Mouse (Mus musculus) lung, embryonic 14.5 days (tissue): ENCODE data around the gene Hsd17b13. TPM values are rescaled to one million over a fixed set of nuclear protein-coding genes. Genes with fewer than 3 reads are reported as not detected.
"Not testable (repeated sequence)": the region's sequence is repeated elsewhere in the genome, so short reads cannot be mapped to it uniquely, and the experiment has no call there.

Source experiments
- ATAC-seq: fragments of 200-750 bp; cut with Nextera tagmentation; 2 replicates; pipeline ENCODE4 v1.8.0; 2017; ENCODE audit warnings: mild to moderate bottlenecking, moderate TSS enrichment, moderate library complexity; ENCODE audit not compliant: insufficient read depth
- DNase-seq: peaks from one replicate; pipeline ENCODE4 v3.0.0-alpha.2; 2015
- H3K27ac ChIP-seq: fragments of 300-500 bp; sonication (generic); 2 replicates; pipeline ENCODE4 v1.5.1; 2014; ENCODE audit warnings: low read depth, mild to moderate bottlenecking, moderate library complexity
- H3K27me3 ChIP-seq: fragments of 300-500 bp; sonication (generic); 2 replicates; pipeline ENCODE4 v1.6.1; 2014; ENCODE audit warnings: low read length, control low read depth; ENCODE audit not compliant: insufficient read depth
- H3K36me3 ChIP-seq: fragments of 300-500 bp; sonication (generic); 2 replicates; pipeline ENCODE4 v1.6.1; 2014; ENCODE audit warnings: control low read depth; ENCODE audit not compliant: insufficient read depth
- H3K4me1 ChIP-seq: fragments of 300-500 bp; sonication (generic); 2 replicates; pipeline ENCODE4 v1.6.1; 2014; ENCODE audit warnings: antibody characterized with exemption, control low read depth; ENCODE audit not compliant: insufficient read depth
- H3K4me2 ChIP-seq: fragments of 300-500 bp; sonication (generic); 2 replicates; pipeline ENCODE4 v1.6.1; 2014; ENCODE audit warnings: mild to moderate bottlenecking
- H3K4me3 ChIP-seq: fragments of 300-500 bp; sonication (generic); 2 replicates; pipeline ENCODE4 v1.5.1; 2014; ENCODE audit warnings: low read depth, low read length
- H3K9ac ChIP-seq: fragments of 300-500 bp; sonication (generic); 2 replicates; pipeline ENCODE4 v1.6.1; 2014
- H3K9me3 ChIP-seq: fragments of 300-500 bp; sonication (generic); 2 replicates; pipeline ENCODE4 v1.6.1; 2016; ENCODE audit warnings: low read depth, low read length, control low read depth
- CTCF ChIP-seq: IDR thresholded peaks from 2 replicates; pipeline ENCODE4 v1.5.1; 2016; ENCODE audit warnings: antibody characterized with exemption, low read depth
- WGBS: fragments of 180-500 bp; shearing (Covaris S2); extraction: QIAGEN DNeasy Blood & Tissue Kit; methylation state at CpG from one replicate; pipeline ENCODE4 v1.1.7; 2014; 5-methylcytosine and 5-hydroxymethylcytosine counted together
- polyA plus RNA-seq: library from polyadenylated mRNA; unstranded; fragments of >200 nt; fragmentation: Nextera tagmentation; extraction: Ambion mirVana; gene quantifications from 2 replicates; pipeline ENCODE4 v1.2.1, GENCODE M21; 2014

The Hsd17b13 gene
- polyA plus RNA-seq, 1 experiment from 2014 or later: 0.61 TPM

DNA sequence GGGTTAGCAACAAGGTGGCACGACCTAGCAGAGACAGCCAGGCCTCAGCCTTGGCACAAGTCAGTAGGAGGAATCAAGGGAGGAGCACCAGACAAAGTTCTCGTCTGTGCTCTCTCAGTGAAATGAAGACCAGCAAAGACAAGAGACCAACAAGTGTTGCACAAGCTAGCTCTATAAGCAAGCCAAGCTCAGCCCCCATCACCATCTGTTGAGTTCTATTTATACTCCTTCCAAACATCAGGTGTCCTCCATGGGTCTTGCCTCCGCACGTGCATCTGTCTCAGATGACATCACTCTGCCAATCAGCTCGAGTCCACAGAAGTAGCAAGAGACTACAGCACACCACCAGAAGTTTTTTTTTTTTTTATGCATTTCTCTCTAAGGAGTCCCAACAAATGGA lies 22.6 kb downstream of the Hsd17b13 start:
- H3K9ac ChIP-seq: no peak overlapping the region
- ATAC-seq (no peak), DNase-seq (no peak)
- WGBS: 70% methylated on average over 5 of the region's 5 CpGs
- H3K36me3 ChIP-seq: no peaks in the 10 kb centered on the region
- no peaks in the 10 kb centered on the region for H3K9me3 ChIP-seq
- no peak overlapping the region for H3K4me3 ChIP-seq
- no peaks in the 10 kb centered on the region for H3K4me1 ChIP-seq
- H3K27me3 ChIP-seq: no peaks in the 10 kb centered on the region
- H3K4me2 ChIP-seq: no peak overlapping the region
- no peak overlapping the region for H3K27ac ChIP-seq
- TF ChIP-seq CTCF: no peak

DNA sequence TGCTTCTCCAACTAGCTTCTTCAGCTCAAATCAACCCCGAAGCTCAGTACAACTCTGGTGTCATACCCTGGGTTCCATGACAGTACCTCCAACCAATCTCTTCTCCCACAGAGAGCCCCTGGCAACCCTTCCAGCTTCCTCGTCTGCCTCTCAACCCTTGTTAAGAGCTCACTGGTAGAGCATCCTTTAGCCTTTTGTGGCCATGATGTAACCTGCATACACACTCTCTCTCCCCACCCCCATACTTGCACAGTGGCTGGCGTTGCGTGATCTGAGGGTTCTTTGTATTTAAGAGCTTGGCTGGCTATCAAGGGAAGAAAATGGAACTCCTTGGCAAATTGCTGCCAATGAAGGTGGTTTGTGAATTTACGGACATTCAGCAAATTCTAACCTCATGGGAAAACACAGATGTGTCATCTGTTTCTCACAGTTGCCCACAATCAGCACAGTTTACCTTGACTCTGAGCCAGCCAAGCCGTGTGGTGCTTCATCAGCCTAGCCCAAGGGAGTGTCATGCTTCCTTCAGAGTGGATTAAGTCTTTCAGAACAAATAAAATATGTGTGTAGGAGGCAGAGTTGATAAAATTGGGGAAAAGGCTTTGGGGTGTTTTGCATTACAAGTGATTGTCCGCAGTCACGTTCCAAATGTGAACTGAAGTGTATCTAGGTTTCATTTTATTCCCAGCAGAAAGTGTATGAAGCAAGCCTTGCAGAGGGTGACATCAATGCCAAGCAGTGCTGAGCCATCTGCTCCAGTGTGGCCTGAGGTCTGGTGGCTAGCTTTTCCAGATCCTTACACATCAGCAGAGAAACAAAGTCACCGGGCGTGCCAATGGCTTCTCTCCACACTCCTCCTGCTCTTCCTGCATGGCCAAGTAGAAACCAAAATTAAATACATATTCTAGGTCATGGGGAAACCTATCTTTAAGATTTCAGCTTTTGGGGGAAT lies 23.8 kb downstream of the Hsd17b13 start:
- H3K36me3 ChIP-seq: no peaks in the 10 kb centered on the region
- no peaks in the 10 kb centered on the region for H3K27me3 ChIP-seq
- no peak for TF ChIP-seq CTCF
- H3K9me3 ChIP-seq: no peaks in the 10 kb centered on the region
- H3K9ac ChIP-seq: no peak overlapping the region
- no peak overlapping the region for H3K27ac ChIP-seq
- H3K4me1 ChIP-seq: no peaks in the 10 kb centered on the region
- no peak overlapping the region for H3K4me2 ChIP-seq
- DNase-seq (no peak), ATAC-seq (no peak)
- 72% methylated on average over 10 of the region's 10 CpGs for WGBS
- no peak overlapping the region for H3K4me3 ChIP-seq

DNA sequence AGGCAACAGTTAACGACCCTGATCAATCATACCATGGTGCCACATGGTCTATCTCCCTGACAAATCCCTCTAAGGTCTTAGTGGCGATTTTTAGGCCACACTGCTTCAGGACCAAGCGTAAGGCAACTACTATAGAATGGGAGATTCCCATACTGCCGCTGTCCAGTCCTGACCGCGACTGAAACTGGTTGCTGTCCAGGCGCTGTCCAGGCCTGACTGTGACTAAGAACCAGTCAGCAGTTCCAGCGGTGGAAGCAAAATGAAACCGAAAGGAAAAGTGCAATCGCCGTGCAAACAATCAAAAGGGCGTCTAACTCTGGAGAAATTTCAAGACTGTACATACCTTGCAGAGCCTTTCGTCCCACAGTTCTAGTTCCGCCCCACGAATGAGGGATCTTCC lies 27.1 kb downstream of the Hsd17b13 start:
- not testable (repeated sequence) for DNase-seq, H3K9me3 ChIP-seq, H3K4me1 ChIP-seq, ATAC-seq, H3K4me3 ChIP-seq, H3K27me3 ChIP-seq, H3K36me3 ChIP-seq, H3K9ac ChIP-seq, H3K27ac ChIP-seq, H3K4me2 ChIP-seq
- 92% methylated on average over 15 of the region's 15 CpGs for WGBS

DNA sequence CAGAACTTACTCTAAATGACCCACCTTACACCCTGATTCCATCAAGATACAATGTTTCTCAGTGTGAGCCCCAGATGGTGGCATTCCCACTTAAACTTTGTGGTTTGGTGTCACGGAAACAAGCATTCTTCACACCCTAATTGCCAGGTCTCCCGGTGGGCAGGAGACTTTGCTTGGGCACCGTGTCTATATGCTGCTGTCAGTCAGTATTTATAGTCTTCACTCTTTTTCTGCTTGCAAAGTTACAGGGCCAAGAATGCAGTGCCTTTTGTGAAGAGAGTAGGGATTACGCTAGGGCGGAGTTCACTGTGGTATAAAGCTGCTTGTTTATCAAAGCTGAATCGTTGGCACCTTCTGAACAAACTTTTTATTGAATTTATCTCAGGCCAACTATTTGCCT lies 34.0 kb downstream of the Hsd17b13 start:
- ATAC-seq (no peak), DNase-seq (no peak)
- 54% methylated on average over 6 of the region's 6 CpGs for WGBS
- Histone ChIP-seq H3K4me2 (no peak overlapping the region), H3K36me3 (no peaks in the 10 kb centered on the region), H3K9ac (no peak overlapping the region), H3K4me1 (no peaks in the 10 kb centered on the region), H3K9me3 (no peaks in the 10 kb centered on the region), H3K27me3 (no peaks in the 10 kb centered on the region), H3K27ac (no peak overlapping the region), H3K4me3 (no peak overlapping the region)
- TF ChIP-seq CTCF: no peak

DNA sequence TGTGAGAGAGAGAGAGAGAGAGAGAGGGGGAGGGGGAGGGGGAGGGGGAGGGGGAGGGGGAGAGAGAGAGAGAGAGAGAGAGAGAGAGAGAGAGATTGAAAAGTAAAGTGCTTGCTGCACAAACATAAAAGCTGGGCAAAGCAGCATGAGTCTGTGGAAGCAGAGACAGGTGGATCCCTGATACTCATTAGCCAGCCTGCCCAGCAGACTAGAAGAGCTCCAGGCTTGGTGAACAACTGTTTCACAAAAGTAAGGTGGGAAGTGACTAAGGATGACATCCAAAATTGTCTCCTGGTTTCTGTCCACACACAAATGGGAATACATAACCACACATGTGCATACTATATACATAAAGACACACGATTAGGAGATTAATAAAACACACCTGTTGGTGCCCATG lies 37.4 kb downstream of the Hsd17b13 start:
- H3K27me3 ChIP-seq: no peaks in the 10 kb centered on the region
- H3K36me3 ChIP-seq: no peaks in the 10 kb centered on the region
- DNase-seq (no peak), ATAC-seq (no peak)
- TF ChIP-seq CTCF: no peak
- H3K27ac ChIP-seq: no peak overlapping the region
- WGBS: 63% methylated on average over 1 of the region's 1 CpGs
- no peak overlapping the region for H3K4me2 ChIP-seq
- H3K9me3 ChIP-seq: no peaks in the 10 kb centered on the region
- no peak overlapping the region for H3K4me3 ChIP-seq
- no peaks in the 10 kb centered on the region for H3K4me1 ChIP-seq
- H3K9ac ChIP-seq: no peak overlapping the region

DNA sequence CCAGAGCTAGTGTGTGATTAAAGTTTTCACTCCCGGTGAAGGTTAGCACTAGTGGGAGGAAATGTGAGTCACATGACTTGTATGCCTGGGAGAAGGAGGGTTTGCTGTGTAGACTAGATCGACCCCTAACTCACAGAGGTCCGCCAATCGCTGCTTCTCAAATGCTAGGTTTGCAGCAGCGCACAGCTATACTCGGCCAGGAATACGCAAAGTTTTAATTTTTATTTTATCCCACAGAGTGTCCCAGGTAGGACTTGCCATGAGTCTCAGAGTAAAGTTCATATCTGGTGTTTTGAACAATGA lies 37.9 kb downstream of the Hsd17b13 start:
- Histone ChIP-seq H3K9me3 (no peaks in the 10 kb centered on the region), H3K4me1 (no peaks in the 10 kb centered on the region), H3K36me3 (no peaks in the 10 kb centered on the region), H3K4me2 (no peak overlapping the region), H3K27me3 (no peaks in the 10 kb centered on the region), H3K27ac (no peak overlapping the region), H3K4me3 (no peak overlapping the region), H3K9ac (no peak overlapping the region)
- DNase-seq (no peak), ATAC-seq (no peak)
- WGBS: 56% methylated on average over 7 of the region's 7 CpGs
- TF ChIP-seq CTCF: no peak

DNA sequence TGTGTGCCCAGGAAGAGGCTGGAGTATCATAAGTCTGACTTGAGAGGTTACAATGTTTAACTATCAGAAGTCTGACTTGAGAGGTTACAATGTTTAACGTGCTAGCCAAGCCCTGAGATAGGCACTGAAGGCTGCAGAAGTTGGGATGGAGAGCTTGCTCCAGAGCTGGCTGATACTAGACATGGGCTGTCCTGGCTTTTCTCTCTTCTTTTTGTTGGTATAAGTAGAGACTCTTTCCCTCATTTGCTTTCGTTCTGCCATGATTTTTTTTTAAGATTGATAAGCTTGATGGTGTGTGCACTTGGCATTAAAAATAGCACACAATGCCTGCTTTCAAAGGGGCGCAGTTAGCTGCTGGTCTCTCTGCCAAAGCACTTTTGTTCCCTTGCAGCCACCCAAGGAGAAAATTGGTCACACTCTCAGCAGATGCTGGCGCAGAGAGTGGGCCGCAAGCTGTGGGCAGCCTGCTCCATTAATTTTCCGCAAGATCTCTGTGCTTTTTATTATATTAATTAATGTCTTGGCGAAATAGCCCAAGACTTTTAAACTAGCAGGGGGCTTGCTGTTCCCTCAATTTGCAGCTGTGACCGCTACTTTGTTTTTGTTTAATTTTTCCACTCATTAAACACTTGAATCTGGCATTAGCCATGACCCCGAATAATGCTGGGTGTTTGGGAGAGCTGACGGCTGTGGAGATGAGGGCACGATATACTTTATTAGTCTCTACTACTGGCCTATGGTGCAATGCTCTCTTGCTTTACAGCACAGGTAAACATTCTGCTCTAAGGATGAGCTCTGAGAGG lies 38.5 kb downstream of the Hsd17b13 start:
- no peak overlapping the region for H3K27ac ChIP-seq
- no peak overlapping the region for H3K4me2 ChIP-seq
- TF ChIP-seq CTCF: no peak
- no peaks in the 10 kb centered on the region for H3K36me3 ChIP-seq
- no peaks in the 10 kb centered on the region for H3K27me3 ChIP-seq
- no peaks in the 10 kb centered on the region for H3K9me3 ChIP-seq
- no peaks in the 10 kb centered on the region for H3K4me1 ChIP-seq
- DNase-seq (no peak), ATAC-seq (no peak)
- WGBS: 45% methylated on average over 11 of the region's 11 CpGs
- H3K4me3 ChIP-seq: no peak overlapping the region
- H3K9ac ChIP-seq: no peak overlapping the region
